Mouse (Mus musculus) stomach, adult 2 months (tissue): ENCODE results near the gene Dhrs13. TPM values are rescaled to one million over a fixed set of nuclear protein-coding genes. Genes with fewer than 3 reads are reported as not detected.

Experiments
- polyA plus RNA-seq: library from polyadenylated mRNA; depleted of rRNA; stranded (reverse); fragments of >200 nt; gene quantifications from 2 replicates; pipeline ENCODE4 v1.2.3, GENCODE M21; 2012; rRNA removed

Gene Dhrs13
- polyA plus RNA-seq, result 3.2 and 5.0 TPM in 2 replicates

GRCm38 (mm10) chr11:78031947-78032808 lies at the start of gene Dhrs13:
Gene Dhrs13 (plus strand): TSS chr11:78032280.

DNA sequence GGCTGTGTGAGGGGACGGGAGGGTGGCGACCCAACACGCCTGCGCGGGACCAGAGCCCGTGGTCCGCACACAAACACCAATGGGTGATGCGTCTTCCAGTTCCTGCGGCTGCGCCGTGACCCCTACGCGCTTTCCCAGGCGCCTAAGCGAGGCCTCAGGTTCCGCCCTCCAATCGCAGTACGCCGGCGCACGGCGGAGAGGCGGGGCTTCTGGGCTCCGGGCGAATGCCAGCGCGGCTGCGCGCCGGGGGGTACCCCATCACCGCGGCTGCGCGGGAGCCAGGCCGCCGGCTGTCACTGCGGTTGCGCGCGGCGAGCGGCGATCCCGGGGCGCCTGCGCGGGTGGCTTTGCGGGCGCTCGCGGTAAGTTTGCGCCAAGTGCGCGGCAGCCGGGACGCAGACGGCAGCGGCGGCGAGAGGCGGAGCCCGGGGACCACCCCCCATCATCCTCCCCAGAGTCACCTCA lies 49.6 kb upstream of the Dhrs13 start, which contains the start of gene Phf12:
Gene Phf12, plus strand, starts transcription at position 314 of the 465 bp plus-strand sequence.

DNA sequence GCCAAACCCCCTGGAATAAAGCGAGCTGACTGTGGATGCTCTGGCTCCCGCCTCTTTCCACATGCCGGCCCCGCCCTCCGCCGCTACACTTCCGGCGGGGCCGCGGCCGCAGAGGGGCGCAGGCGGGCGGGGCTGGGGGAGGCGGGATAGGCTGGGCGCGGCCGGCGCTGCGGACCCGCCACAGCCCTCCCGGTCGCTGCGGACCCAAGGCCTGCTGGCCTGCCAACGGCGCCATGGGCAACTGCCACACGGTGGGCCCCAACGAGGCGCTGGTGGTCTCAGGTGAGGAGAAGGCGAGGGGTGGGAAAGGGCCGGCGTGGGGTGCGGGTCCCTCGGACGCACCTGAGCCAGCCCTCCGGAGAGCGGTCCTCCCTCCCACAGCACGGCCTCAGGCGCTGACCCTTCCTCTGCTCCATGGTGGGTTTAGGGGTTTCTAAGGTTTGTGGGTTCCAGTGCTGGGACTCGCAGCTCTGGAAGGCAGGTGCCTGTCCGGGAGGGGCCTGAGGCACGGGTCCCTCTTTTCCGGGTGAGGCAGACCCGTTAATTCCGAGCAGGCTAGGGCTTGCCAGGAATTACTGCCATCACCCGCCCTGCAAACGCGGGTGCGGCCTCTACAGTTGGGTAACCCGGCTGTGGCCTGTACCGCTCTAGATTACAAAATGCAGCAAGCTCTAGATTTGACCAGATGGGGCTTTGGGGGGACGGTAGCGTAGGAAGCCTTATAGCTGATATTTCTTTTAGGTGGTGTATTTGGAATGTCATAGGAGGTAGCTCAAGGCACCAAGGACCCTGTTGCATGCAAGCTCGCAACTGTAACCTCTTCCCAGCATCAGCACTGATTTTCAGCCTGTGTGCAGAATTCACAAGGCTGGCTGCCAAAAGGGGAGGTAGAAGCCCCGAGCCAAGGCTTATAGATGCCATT lies 6.0 kb downstream of the Dhrs13 start, which contains the start of gene Flot2:
Gene Flot2, plus strand, starts transcription at position 101 of the 922 bp plus-strand sequence.

DNA sequence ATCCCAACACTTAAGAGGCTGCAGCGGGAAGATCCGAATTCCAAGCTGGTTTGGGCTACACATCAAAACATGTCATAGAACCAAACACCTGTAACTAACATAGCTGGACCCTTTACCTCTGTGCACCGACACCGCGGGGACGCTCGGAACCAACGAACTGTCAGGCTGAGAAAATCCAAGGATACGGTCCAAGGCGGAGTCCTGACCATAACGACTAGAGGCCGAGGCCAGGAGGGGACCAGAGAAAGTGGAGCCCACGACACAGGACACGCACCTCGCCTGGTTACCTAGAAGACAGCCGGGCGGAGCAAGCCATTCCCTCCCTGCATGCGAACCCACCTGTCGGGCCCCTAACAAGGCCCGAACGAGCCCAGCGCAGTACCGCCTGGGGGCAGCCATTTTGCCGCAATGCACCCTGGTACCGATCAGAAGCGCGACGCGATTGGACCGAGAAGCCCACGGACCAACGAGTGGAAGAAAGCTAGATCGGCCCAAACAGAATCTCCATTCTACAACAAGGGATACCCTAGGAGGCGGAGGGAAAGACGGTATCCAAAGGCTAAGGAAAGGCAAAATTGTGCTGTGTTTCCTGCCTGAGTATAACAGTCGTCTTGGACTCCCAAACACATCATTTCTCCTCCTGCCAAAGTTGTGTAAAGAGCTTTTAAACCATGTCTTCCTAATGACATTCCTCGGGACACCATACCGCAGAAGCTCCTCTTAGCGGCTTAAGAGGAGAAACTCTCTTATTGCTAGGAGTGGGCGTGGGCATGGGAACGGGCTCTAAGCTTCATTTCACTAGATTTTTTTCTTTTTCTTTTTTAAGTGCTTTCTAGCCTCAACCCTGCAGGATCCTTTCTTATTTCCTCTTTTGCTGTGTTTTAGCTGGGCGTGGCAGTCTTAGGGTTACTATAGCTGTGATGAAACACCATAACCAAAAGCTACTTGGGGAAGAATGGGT lies 48.2 kb downstream of the Dhrs13 start, which contains the start of gene Eral1:
Gene Eral1, minus strand, starts transcription at position 423 of the 961 bp plus-strand sequence.

Other genes starting within 250 kb of the Dhrs13 start
- gene Gm10277, start 244.5 kb upstream of the Dhrs13 start, polyA plus RNA-seq, result not detected in 2 replicates
- 0.37 and 0.39 TPM in 2 replicates for gene Pipox, start 138.2 kb upstream of the Dhrs13 start, polyA plus RNA-seq
- 1.1 and 1.7 TPM in 2 replicates for gene Sez6, start 101.5 kb upstream of the Dhrs13 start, polyA plus RNA-seq
- gene Phf12, start 49.5 kb upstream of the Dhrs13 start, polyA plus RNA-seq, result 16.2 and 19.2 TPM in 2 replicates
- gene Flot2, start 5.7 kb downstream of the Dhrs13 start, polyA plus RNA-seq, result 24.7 and 30.1 TPM in 2 replicates
- gene Eral1, start 48.1 kb downstream of the Dhrs13 start, polyA plus RNA-seq, result 13.7 and 15.4 TPM in 2 replicates
- 8.2 and 9.1 TPM in 2 replicates for gene Fam222b, start 62.4 kb downstream of the Dhrs13 start, polyA plus RNA-seq
- gene Traf4, start 133.3 kb downstream of the Dhrs13 start, polyA plus RNA-seq, result 56.3 and 88.1 TPM in 2 replicates
- 6.4 and 6.5 TPM in 2 replicates for gene Nek8, start 144.4 kb downstream of the Dhrs13 start, polyA plus RNA-seq
- 23.7 and 47.3 TPM in 2 replicates for gene Tlcd1, start 144.4 kb downstream of the Dhrs13 start, polyA plus RNA-seq
- 14.0 and 21.6 TPM in 2 replicates for gene Rpl23a, start 151.3 kb downstream of the Dhrs13 start, polyA plus RNA-seq
- 17.3 and 32.5 TPM in 2 replicates for gene Rab34, start 156.2 kb downstream of the Dhrs13 start, polyA plus RNA-seq
- 0.09 and 0.15 TPM in 2 replicates for gene Proca1, start 161.1 kb downstream of the Dhrs13 start, polyA plus RNA-seq
- gene Sdf2, start 213.5 kb downstream of the Dhrs13 start, polyA plus RNA-seq, result 49.4 and 60.2 TPM in 2 replicates
- 14.7 and 15.7 TPM in 2 replicates for gene Supt6, start 213.7 kb downstream of the Dhrs13 start, polyA plus RNA-seq
- 46.4 and 52.0 TPM in 2 replicates for gene 2610507B11Rik, start 229.5 kb downstream of the Dhrs13 start, polyA plus RNA-seq